Mouse (Mus musculus) ES-E14 (cell line): ENCODE measurements around the gene Ptger3. TPM values are rescaled to one million over a fixed set of nuclear protein-coding genes. Genes with fewer than 3 reads are reported as not detected.

ENCODE experiments used
- total RNA-seq: library from RNA; depleted of rRNA; stranded (reverse); fragments of 300-350 nt; gene quantifications from 2 replicates; pipeline ENCODE4 v1.2.3, GENCODE M21; 2012; rRNA removed

The Ptger3 gene
- total RNA-seq, 1 experiment, result 0.49 TPM

Other genes with a start within 250 kb of the Ptger3 start
- 62.7 and 72.6 TPM in 2 replicates for gene Zranb2, start 32.7 kb upstream of the Ptger3 start, total RNA-seq